Mouse (Mus musculus) ES-E14 (cell line): ENCODE measurements at regions not wholly inside any gene's neighbourhood (a gene's known extent, or its start where the extent isn't known, plus 50 kb on each side); places are given as distances from the start of the nearest gene placed in this dataset.

Experiments
- MAFK ChIP-seq: IDR thresholded peaks from 2 replicates; pipeline ENCODE4 v1.6.1; 2014; ENCODE audit warnings: mild to moderate bottlenecking, low read depth, low read length, inconsistent platforms; ENCODE audit not compliant: insufficient read depth
- ZNF384 ChIP-seq: IDR thresholded peaks from 2 replicates; pipeline ENCODE4 v1.6.1; 2012; ENCODE audit warnings: low read depth, low read length, inconsistent platforms

GRCm38 (mm10) chr3:151333867-151334341 is 103.8 kb upstream of the Adgrl4 start:
- TF ChIP-seq MAFK (no peak), ZNF384 (no peak)
